Mouse (Mus musculus) forebrain, embryonic 14.5 days (tissue): ENCODE measurements around the gene Colgalt2. TPM values are rescaled to one million over a fixed set of nuclear protein-coding genes. Genes with fewer than 3 reads are reported as not detected.
A peak's percentile ranks its signal among the peaks of the same experiment; 100 is the strongest.
"Not testable (repeated sequence)": the region's sequence is repeated elsewhere in the genome, so short reads cannot be mapped to it uniquely, and the experiment has no call there.

ENCODE experiments used
- ATAC-seq: fragments of 200-750 bp; cut with Nextera tagmentation; 2 replicates; pipeline ENCODE4 v1.8.0; 2017; ENCODE audit warnings: mild to moderate bottlenecking, moderate library complexity
- DNase-seq: peaks from one replicate; pipeline ENCODE4 v3.0.0-alpha.2; 2015; ENCODE audit warnings: low spot score
- H3K27ac ChIP-seq: fragments of 300-500 bp; sonication (generic); 2 replicates; pipeline ENCODE4 v1.5.1; 2014; ENCODE audit warnings: low read depth, mild to moderate bottlenecking, control low read depth, low read length, moderate library complexity
- H3K27me3 ChIP-seq: fragments of 300-500 bp; sonication (generic); replicated peaks from 2 replicates; pipeline ENCODE4 v1.6.1; 2014; ENCODE audit warnings: low read length, control low read depth, mixed read lengths; ENCODE audit not compliant: control insufficient read depth, insufficient read depth
- H3K36me3 ChIP-seq: fragments of 300-500 bp; sonication (generic); 2 replicates; pipeline ENCODE4 v1.6.1; 2014; ENCODE audit warnings: low read length, control low read depth; ENCODE audit not compliant: control insufficient read depth, insufficient read depth
- H3K4me1 ChIP-seq: fragments of 300-500 bp; sonication (generic); 2 replicates; pipeline ENCODE4 v1.6.1; 2014; ENCODE audit warnings: antibody characterized with exemption, low read length, control low read depth; ENCODE audit not compliant: control insufficient read depth, insufficient read depth
- H3K4me2 ChIP-seq: fragments of 300-500 bp; sonication (generic); 2 replicates; pipeline ENCODE4 v1.6.1; 2014; ENCODE audit warnings: mild to moderate bottlenecking, control low read depth, low read length
- H3K4me3 ChIP-seq: fragments of 300-500 bp; sonication (generic); 2 replicates; pipeline ENCODE4 v1.5.1; 2014; ENCODE audit warnings: low read depth, low read length, control low read depth
- H3K9ac ChIP-seq: fragments of 300-500 bp; sonication (generic); 2 replicates; pipeline ENCODE4 v1.6.1; 2014; ENCODE audit warnings: mild to moderate bottlenecking, low read length, control low read depth, moderate library complexity
- H3K9me3 ChIP-seq: fragments of 300-500 bp; sonication (generic); replicated peaks from 2 replicates; pipeline ENCODE4 v1.6.1; 2016; ENCODE audit warnings: low read length, control low read depth, mixed read lengths; ENCODE audit not compliant: control insufficient read depth
- WGBS: fragments of 180-500 bp; shearing (Covaris S2); extraction: QIAGEN DNeasy Blood & Tissue Kit; methylation state at CpG from one replicate; pipeline ENCODE4 v1.1.7; 2014; 5-methylcytosine and 5-hydroxymethylcytosine counted together
- polyA plus RNA-seq: library from polyadenylated mRNA; unstranded; fragments of >200 nt; fragmentation: Nextera tagmentation; extraction: Ambion mirVana; gene quantifications from 2 replicates; pipeline ENCODE4 v1.2.1, GENCODE M21; 2014

Gene Colgalt2
- polyA plus RNA-seq = 2.6 and 2.7 TPM in 2 replicates

DNA sequence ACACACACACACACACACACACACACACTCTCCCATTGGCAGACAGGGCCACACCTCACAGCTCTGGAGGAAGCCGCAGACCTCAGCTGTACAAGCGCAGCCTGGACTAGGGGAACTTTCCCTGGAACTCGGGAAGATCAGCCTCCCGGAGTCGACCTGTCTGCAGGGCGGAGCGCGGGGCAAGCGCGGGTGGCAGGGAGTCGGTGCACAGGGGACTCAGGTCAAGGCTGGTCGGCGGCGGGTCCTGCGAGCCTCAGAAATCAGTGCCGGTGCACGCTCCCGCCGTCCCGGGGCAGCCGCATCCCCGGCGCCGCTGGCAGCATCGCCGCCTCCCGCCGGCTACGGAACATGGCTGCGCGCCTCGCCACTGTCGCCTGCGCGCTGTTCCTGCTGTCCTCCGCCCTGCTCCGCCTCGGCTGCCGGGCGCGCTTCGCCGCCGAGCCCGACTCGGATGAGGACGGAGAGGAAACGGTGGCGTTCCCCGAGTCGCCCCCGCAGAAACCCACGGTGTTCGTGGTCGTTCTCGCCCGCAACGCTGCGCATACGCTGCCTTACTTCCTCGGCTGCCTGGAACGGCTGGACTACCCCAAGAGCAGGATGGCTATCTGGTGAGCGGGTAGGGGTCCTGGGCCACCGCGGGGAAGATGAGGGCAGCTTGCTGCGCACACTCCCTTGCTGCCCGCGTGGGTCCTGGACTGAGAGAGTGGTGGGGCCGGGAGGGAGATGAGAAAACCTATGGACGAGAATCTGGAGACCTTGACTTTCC, at the start of gene Colgalt2:
Gene Colgalt2 (plus strand): TSS at position 41 of the 766 bp plus-strand sequence.
- ATAC-seq (peak; percentile 88), DNase-seq (peak; percentile 55)
- peak within 1 kb of the TSS; percentile 96 for H3K4me2 ChIP-seq
- peaks cover 5% of the 10 kb centered on the region; the same call in 1 of the 2 replicates for H3K4me1 ChIP-seq
- no peaks in the 10 kb centered on the region for H3K9me3 ChIP-seq
- WGBS = under 1% methylated on average over 62 of the region's 70 CpGs
- H3K27ac ChIP-seq = 0 out of 2 replicates have a peak within 1 kb of the TSS, but pooled peaks have one; percentile 9
- no peaks in the 10 kb centered on the region for H3K27me3 ChIP-seq
- no peaks in the 10 kb centered on the region for H3K36me3 ChIP-seq
- H3K9ac ChIP-seq = peak within 1 kb of the TSS; percentile 76
- H3K4me3 ChIP-seq = peak within 1 kb of the TSS; percentile 62

DNA sequence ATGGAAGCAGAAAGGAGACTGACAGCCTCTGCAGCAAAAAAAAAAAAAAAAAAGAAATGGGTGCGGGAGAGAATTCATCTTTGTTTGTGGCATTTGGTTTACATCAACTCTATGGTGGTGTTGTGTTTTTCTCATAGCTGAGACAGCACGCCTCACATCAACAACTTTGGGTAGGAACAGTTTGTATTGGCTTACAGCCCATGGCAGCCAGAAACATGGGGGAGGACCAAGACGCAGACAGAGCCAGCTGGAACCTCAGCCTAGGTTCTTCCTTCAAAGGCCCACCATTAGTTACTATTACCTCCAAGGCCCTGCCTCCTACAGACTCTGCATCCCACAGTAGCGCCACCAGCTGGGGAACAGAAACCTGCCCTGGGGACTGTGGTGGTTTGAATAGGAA, 42.9 kb upstream of the Colgalt2 start:
- H3K4me2 ChIP-seq = no peak overlapping the region
- no peak for ATAC-seq
- peak; percentile 23 for DNase-seq
- no peaks in the 10 kb centered on the region for H3K9me3 ChIP-seq
- no peak overlapping the region for H3K4me3 ChIP-seq
- no peak overlapping the region for H3K9ac ChIP-seq
- H3K27ac ChIP-seq = no peak overlapping the region
- no peaks in the 10 kb centered on the region for H3K27me3 ChIP-seq
- WGBS = 84% methylated on average over 4 of the region's 4 CpGs
- no peaks in the 10 kb centered on the region for H3K4me1 ChIP-seq
- no peaks in the 10 kb centered on the region for H3K36me3 ChIP-seq

DNA sequence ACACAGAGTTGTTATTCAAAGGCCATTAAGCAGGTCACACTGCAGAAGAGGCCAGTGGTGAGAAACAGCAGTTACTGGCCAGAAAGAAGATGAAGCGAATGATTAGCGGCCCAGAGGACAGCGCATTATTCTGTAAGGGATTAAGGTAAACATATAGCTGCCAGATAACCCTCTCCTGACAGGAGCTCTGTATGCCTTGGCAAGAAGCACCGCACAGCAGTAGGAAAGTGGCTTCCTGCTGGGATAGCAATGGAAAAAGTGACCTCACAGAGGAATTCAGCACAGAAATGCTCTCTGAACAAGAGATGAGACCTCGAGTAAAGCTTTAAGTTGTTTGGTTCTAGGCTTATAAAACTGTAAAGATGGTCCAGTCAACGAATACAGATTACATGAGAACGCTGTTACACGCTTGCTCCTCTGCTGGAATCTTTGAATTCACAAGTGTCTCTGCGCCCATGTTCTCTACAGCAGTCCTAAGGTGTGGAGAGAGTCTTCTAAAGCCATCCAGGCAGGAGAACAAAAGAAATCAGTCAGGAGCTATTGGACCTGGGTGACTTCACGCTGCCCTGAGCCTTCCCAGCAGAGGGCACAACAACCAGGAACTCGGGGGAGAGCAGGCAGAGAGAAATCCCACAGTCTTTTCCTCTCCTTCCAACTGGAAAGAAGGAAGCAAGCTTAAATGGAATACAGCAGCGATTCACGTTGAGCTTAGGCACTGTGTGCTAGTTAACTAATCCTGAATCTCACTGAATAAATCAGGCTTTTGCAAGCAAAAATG, 31.1 kb upstream of the Colgalt2 start:
- Histone ChIP-seq H3K4me3 (no peak overlapping the region), H3K36me3 (no peaks in the 10 kb centered on the region), H3K27me3 (no peaks in the 10 kb centered on the region), H3K27ac (no peak overlapping the region), H3K9me3 (no peaks in the 10 kb centered on the region), H3K4me2 (no peak overlapping the region), H3K9ac (no peak overlapping the region), H3K4me1 (no peaks in the 10 kb centered on the region)
- 50% methylated on average over 13 of the region's 13 CpGs for whole genome bisulfite sequencing
- DNase-seq (peak; percentile 9), ATAC-seq (0 out of 2 replicates have a peak, but pooled peaks have one; percentile 23)

DNA sequence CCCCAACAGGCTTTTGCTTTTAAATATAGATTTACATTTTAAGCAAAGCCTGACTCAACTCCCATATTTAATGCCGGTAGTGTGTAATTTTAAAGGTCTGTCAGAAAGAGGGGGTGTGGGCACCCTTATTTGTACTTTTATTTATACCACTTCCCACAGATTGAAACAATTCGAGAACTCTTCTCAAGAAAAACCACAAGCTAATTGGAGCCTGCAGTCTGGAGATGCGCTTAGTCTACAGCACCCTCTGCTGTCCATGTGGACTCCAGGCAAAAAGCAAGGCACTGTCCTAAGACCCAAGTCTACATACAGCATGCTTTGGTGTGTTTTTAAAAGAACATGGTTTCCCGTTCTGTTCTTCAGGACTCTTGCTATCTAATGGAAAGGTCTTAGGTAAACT, 30.5 kb upstream of the Colgalt2 start:
- Histone ChIP-seq H3K4me1 (no peaks in the 10 kb centered on the region), H3K9me3 (no peaks in the 10 kb centered on the region), H3K9ac (no peak overlapping the region), H3K27me3 (no peaks in the 10 kb centered on the region), H3K4me2 (no peak overlapping the region), H3K4me3 (no peak overlapping the region), H3K36me3 (no peaks in the 10 kb centered on the region), H3K27ac (no peak overlapping the region)
- ATAC-seq (peak; percentile 75; the same call in 1 of the 2 replicates), DNase-seq (peak; percentile 88)
- WGBS = 27% methylated on average over 4 of the region's 4 CpGs

DNA sequence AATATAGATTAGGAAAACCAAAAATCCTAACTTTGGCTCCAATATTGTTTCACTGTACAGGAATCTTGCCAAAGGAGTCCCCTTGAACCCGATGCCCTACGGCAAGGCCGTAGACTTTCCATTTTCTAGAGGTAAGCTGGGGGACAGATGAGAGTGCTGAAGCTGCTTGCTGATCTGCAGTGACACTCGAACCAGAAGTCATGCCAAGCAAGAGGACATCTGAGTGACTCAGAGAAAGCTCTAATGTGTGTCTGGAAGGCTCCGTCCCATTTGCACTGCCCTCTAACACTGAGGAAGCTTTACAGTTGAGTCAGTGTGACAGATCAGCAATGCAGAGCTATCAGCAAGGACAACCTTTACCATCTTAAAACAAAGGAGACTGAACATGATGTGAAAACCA, 21.3 kb upstream of the Colgalt2 start:
- H3K4me2 ChIP-seq = no peak overlapping the region
- H3K9ac ChIP-seq = no peak overlapping the region
- DNase-seq = no peak
- no peaks in the 10 kb centered on the region for H3K4me1 ChIP-seq
- WGBS = 94% methylated on average over 5 of the region's 5 CpGs
- H3K9me3 ChIP-seq = no peaks in the 10 kb centered on the region
- no peaks in the 10 kb centered on the region for H3K27me3 ChIP-seq
- H3K4me3 ChIP-seq = no peak overlapping the region
- ATAC-seq = no peak
- H3K36me3 ChIP-seq = 0 out of 2 replicates have a peak, but pooled peaks cover 3% of the 10 kb centered on the region
- no peak overlapping the region for H3K27ac ChIP-seq

DNA sequence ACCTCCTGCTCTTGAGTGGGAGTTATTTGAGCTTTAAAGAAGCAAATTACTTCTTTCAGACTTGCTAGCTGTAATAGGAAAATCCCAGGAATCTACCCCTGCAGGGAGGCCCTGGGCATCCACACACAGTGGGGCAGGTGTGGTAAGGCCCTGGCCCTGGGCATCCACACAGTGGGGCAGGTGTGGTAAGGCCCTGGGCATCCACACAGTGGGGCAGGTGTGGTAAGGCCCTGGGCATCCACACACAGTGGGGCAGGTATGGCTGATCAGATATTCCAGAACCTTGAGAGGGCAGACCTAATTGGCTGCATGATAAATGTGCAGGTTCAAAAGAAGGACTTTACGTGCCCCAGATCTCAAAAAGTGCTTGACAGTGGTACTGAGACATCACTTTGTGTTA, 15.0 kb upstream of the Colgalt2 start:
- no peak overlapping the region for H3K9ac ChIP-seq

DNA sequence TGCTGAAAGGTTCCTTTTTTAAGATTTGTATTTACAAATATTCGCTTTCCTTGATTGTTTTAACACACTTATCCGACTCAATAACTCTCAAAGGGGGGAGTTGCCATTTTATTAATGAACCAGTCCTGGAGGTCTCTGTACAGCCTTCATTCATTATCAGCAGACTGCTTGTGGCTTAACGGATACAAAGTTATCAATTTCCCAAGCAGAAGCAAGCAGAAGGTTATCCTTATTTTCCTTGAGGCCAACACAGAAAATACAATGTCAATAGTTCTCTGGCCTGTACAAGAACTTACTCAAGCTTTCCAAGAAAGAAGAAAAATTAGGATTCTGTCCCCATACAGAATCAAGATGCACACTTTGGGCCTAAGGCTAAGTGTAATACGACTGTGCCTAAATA, 13.9 kb upstream of the Colgalt2 start:
- H3K9me3 ChIP-seq, H3K27ac ChIP-seq, ATAC-seq, H3K27me3 ChIP-seq, H3K36me3 ChIP-seq, DNase-seq, H3K4me1 ChIP-seq: not testable (repeated sequence)
- H3K4me2 ChIP-seq = peak overlapping the region; percentile 69
- 12% methylated on average over 2 of the region's 4 CpGs for WGBS
- H3K9ac ChIP-seq = peak overlapping the region; percentile 73
- peak overlapping the region; percentile 75 for H3K4me3 ChIP-seq

More for the DNA sequence above, 15.0 kb upstream of the Colgalt2 start:
- H3K4me1 ChIP-seq = no peaks in the 10 kb centered on the region
- DNase-seq = no peak
- no peak overlapping the region for H3K4me2 ChIP-seq
- H3K4me3 ChIP-seq = no peak overlapping the region
- 0 out of 2 replicates have a peak, but pooled peaks cover 3% of the 10 kb centered on the region for H3K36me3 ChIP-seq
- no peaks in the 10 kb centered on the region for H3K27me3 ChIP-seq
- WGBS = 92% methylated on average over 1 of the region's 1 CpGs
- H3K9me3 ChIP-seq = no peaks in the 10 kb centered on the region
- no peak overlapping the region for H3K27ac ChIP-seq
- no peak for ATAC-seq

DNA sequence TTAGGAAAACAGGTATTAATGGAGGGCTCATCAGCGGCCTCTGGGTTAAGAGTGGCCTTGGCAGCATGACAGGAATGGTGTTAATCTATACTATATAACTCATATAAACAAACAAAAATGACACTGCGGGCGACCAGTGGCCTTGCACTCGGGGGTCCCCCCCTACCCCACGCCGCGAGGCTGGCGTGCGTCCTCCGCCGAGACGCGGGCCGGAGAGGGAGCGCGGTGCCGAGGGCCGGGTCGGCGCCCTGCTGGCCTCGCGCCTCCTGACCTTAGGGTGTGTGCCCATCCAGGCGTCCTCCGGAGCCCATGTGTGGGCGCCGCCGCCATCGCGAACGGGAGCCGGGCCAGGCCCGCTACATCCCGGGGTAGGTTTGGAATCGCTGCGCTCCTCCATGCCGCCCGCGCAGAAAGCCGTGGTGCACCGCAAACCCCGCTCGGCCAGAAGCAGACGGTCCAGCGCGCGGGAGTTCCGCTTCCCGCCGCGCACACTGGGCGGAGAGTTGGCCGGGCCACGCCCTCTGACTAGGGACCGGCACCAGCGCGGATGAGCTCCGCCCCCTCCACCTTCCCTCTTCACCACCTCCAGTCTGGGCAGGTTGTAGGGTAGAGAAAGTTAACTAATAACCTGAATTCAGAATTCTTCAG, 13.3 kb upstream of the Colgalt2 start, which contains the start of gene Tsen15:
Gene Tsen15 (minus strand): TSS at position 501 of the 648 bp plus-strand sequence.
- Histone ChIP-seq H3K27ac (no peak within 1 kb of the TSS), H3K4me3 (peak within 1 kb of the TSS; percentile 75), H3K9ac (peak within 1 kb of the TSS; percentile 73), H3K36me3 (0 out of 2 replicates have a peak, but pooled peaks cover 3% of the 10 kb centered on the region), H3K4me2 (peak within 1 kb of the TSS; percentile 69), H3K4me1 (no peaks in the 10 kb centered on the region), H3K9me3 (no peaks in the 10 kb centered on the region), H3K27me3 (no peaks in the 10 kb centered on the region)
- peak; percentile 98 for ATAC-seq
- peak; percentile 72 for DNase-seq
- under 1% methylated on average over 56 of the region's 57 CpGs for WGBS
